Mouse (Mus musculus) heart, adult 2 months (tissue): Measurements from ENCODE around the gene Suds3. TPM values are rescaled to one million over a fixed set of nuclear protein-coding genes. Genes with fewer than 3 reads are reported as not detected.
A peak's percentile ranks its signal among the peaks of the same experiment; 100 is the strongest.

Source experiments
- DNase-seq, 2 experiments: peaks; one replicate each; pipeline ENCODE4 v3.0.0; 2021
- H3K27ac ChIP-seq: fragments of 200-600 bp; 2 replicates; pipeline ENCODE4 v1.8.1; 2022
- H3K27me3 ChIP-seq: fragments of 200-500 bp; 2 replicates; pipeline ENCODE4 v1.6.1; 2012; ENCODE audit warnings: mild to moderate bottlenecking, low read length, inconsistent platforms, mixed read lengths; ENCODE audit not compliant: control insufficient read depth, insufficient read depth
- H3K36me3 ChIP-seq: fragments of 200-500 bp; 2 replicates; pipeline ENCODE4 v1.6.1; 2012; ENCODE audit warnings: low read length, inconsistent platforms; ENCODE audit not compliant: control insufficient read depth, insufficient read depth
- H3K4me1 ChIP-seq: fragments of 200-500 bp; 2 replicates; pipeline ENCODE4 v1.6.1; 2011; ENCODE audit warnings: low read length; ENCODE audit not compliant: control insufficient read depth, insufficient read depth
- H3K4me3 ChIP-seq: fragments of 200-600 bp; 2 replicates; pipeline ENCODE4 v1.8.1; 2022
- H3K79me2 ChIP-seq: fragments of 200-500 bp; replicated peaks from 2 replicates; pipeline ENCODE4 v1.6.1; 2012; ENCODE audit warnings: mild to moderate bottlenecking, inconsistent platforms, low read length, moderate library complexity, mixed read lengths; ENCODE audit not compliant: control insufficient read depth, insufficient read depth
- H3K9ac ChIP-seq: fragments of 200-500 bp; 2 replicates; pipeline ENCODE4 v1.6.1; 2012; ENCODE audit warnings: low read depth, mild to moderate bottlenecking, control low read depth, inconsistent platforms, low read length, mixed read lengths
- CTCF ChIP-seq: fragments of 200-600 bp; IDR thresholded peaks from 2 replicates; pipeline ENCODE4 v1.8.1; 2022; ENCODE audit warnings: antibody characterized with exemption, mild to moderate bottlenecking, moderate library complexity
- EP300 ChIP-seq: fragments of 200-500 bp; IDR thresholded peaks from 2 replicates; pipeline ENCODE4 v1.6.1; 2011; ENCODE audit warnings: low read depth, low read length, control low read depth; ENCODE audit not compliant: insufficient read depth
- POLR2A ChIP-seq: fragments of 200-500 bp; IDR thresholded peaks from 2 replicates; pipeline ENCODE4 v1.6.1; 2011; ENCODE audit warnings: mild to moderate bottlenecking, low read depth, low read length, control low read depth; ENCODE audit not compliant: insufficient read depth
- WGBS: fragments of 180-500 bp; shearing (Covaris S2); methylation state at CpG from one replicate; pipeline ENCODE4 v1.1.7; 2018; 5-methylcytosine and 5-hydroxymethylcytosine counted together
- intact Hi-C: fragments of 180-260 bp; cut with DNase I; formaldehyde crosslinking; loops from one replicate; pipeline ENCODE4 v1.15.1; 2025
- polyA plus RNA-seq: library from polyadenylated mRNA; depleted of rRNA; stranded (reverse); fragments of >200 nt; gene quantifications from 2 replicates; pipeline ENCODE4 v1.2.3, GENCODE M21; 2012
- total RNA-seq, 2 experiments: library from RNA; stranded (reverse); gene quantifications; 2 replicates each; pipeline ENCODE4 v1.2.3; 2021

Gene Suds3
- total and polyA plus RNA-seq, 3 experiments, result 44.7 to 112 (median 76.8) TPM

GRCm38 (mm10) chr5:117116660-117117059 lies 747 bp upstream of the Suds3 start:
- intact Hi-C loops, result loop anchor here (1.0 to 10.0 kb wide), 6 partner anchors 171 to 376 kb away; partner anchors contain the start of genes Pebp1 and Rfc5
- no peak overlapping the region for H3K4me3 ChIP-seq
- 0 out of 2 replicates have a peak, but pooled peaks cover 1% of the 10 kb centered on the region for H3K79me2 ChIP-seq
- no peaks in the 10 kb centered on the region for H3K27me3 ChIP-seq
- 50% methylated on average over 2 of the region's 2 CpGs for WGBS
- H3K27ac ChIP-seq, result no peak overlapping the region; the same call in 1 of the 2 replicates
- H3K4me1 ChIP-seq, result peaks cover 1% of the 10 kb centered on the region; the same call in 1 of the 2 replicates
- no peak for TF ChIP-seq POLR2A
- TF ChIP-seq CTCF, result no peak
- no peak for TF ChIP-seq EP300
- no peak for DNase-seq
- no peak overlapping the region for H3K9ac ChIP-seq
- no peaks in the 10 kb centered on the region for H3K36me3 ChIP-seq

- TF ChIP-seq POLR2A (no peak), EP300 (no peak), CTCF (no peak)
- Histone ChIP-seq H3K27me3 (no peaks in the 10 kb centered on the region), H3K4me1 (peaks cover 1% of the 10 kb centered on the region; the same call in 1 of the 2 replicates), H3K79me2 (0 out of 2 replicates have a peak, but pooled peaks cover 1% of the 10 kb centered on the region), H3K9ac (peak overlapping the region; percentile 94), H3K4me3 (peak overlapping the region; percentile 94), H3K27ac (peak overlapping the region; percentile 100), H3K36me3 (no peaks in the 10 kb centered on the region)
- no peak for DNase-seq
- intact Hi-C loops, result loop anchor here (5.0 to 10.0 kb wide), 5 partner anchors 172 to 377 kb away; partner anchors contain the start of genes Pebp1 and Rfc5
- 2% methylated on average over 43 of the region's 43 CpGs for WGBS
These were observed 633 bp downstream of the Suds3 start for GRCm38 (mm10) chr5:117115193-117115767.

GRCm38 (mm10) chr5:117114581-117115192 lies 1.2 kb downstream of the Suds3 start:
- peaks cover 1% of the 10 kb centered on the region; the same call in 1 of the 2 replicates for H3K4me1 ChIP-seq
- intact Hi-C loops, result loop anchor here (5.0 to 10.0 kb wide), 5 partner anchors 173 to 378 kb away; partner anchors contain the start of genes Pebp1 and Rfc5
- peak overlapping the region; percentile 100 for H3K27ac ChIP-seq
- peak overlapping the region; percentile 94 for H3K9ac ChIP-seq
- TF ChIP-seq EP300 (no peak), POLR2A (no peak), CTCF (peak; percentile 83)
- WGBS, result 4% methylated on average over 16 of the region's 16 CpGs
- 0 out of 2 replicates have a peak, but pooled peaks cover 1% of the 10 kb centered on the region for H3K79me2 ChIP-seq
- peak; percentile 23 to 46 for DNase-seq
- peak overlapping the region; percentile 94 for H3K4me3 ChIP-seq
- H3K36me3 ChIP-seq, result no peaks in the 10 kb centered on the region
- H3K27me3 ChIP-seq, result no peaks in the 10 kb centered on the region

DNA sequence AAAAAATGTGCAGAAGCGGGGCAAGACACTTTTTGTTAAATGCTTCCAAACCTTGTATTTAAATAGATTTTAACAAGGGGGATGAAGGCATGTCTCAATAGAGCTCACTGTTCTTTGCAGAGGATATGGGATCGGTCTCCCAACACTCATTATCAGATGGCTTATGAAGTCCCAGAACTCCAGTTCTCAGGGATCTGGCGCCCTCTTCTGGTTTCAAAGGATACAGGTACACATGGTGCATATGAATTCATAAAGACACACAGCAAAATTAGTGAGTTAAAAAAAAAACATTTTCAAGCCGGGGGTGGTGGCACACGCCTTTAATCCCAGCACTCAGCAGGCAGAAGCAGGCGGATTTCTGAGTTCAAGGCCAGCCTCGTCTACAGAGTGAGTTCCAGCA lies 2.6 kb downstream of the Suds3 start:
- no peak overlapping the region for H3K9ac ChIP-seq
- no peak overlapping the region for H3K4me3 ChIP-seq
- no peaks in the 10 kb centered on the region for H3K27me3 ChIP-seq
- H3K4me1 ChIP-seq, result peaks cover 1% of the 10 kb centered on the region; the same call in 1 of the 2 replicates
- DNase-seq, result no peak
- TF ChIP-seq CTCF (peak; percentile 51), POLR2A (no peak), EP300 (no peak)
- H3K27ac ChIP-seq, result no peak overlapping the region
- WGBS, result 94% methylated on average over 7 of the region's 7 CpGs
- H3K79me2 ChIP-seq, result 0 out of 2 replicates have a peak, but pooled peaks cover 1% of the 10 kb centered on the region
- H3K36me3 ChIP-seq, result no peaks in the 10 kb centered on the region
- intact Hi-C loops, result loop anchor here (10.0 kb wide), 1 partner anchor 271 kb away; the partner anchor contains the start of gene Rfc5

- WGBS, result 94% methylated on average over 7 of the region's 7 CpGs
- H3K9ac ChIP-seq, result no peak overlapping the region
- intact Hi-C loops, result loop anchor here (10.0 kb wide), 1 partner anchor 273 kb away; the partner anchor contains the start of gene Rfc5
- H3K4me1 ChIP-seq, result peaks cover 1% of the 10 kb centered on the region; the same call in 1 of the 2 replicates
- DNase-seq, result no peak
- TF ChIP-seq EP300 (no peak), POLR2A (no peak), CTCF (no peak)
- H3K27ac ChIP-seq, result no peak overlapping the region
- H3K27me3 ChIP-seq, result no peaks in the 10 kb centered on the region
- no peaks in the 10 kb centered on the region for H3K36me3 ChIP-seq
- H3K4me3 ChIP-seq, result no peak overlapping the region
- 0 out of 2 replicates have a peak, but pooled peaks cover 1% of the 10 kb centered on the region for H3K79me2 ChIP-seq
These were observed 4.2 kb downstream of the Suds3 start for GRCm38 (mm10) chr5:117111774-117112112.
